Mouse (Mus musculus): ENCODE measurements around the gene Tom1l2.

DNA sequence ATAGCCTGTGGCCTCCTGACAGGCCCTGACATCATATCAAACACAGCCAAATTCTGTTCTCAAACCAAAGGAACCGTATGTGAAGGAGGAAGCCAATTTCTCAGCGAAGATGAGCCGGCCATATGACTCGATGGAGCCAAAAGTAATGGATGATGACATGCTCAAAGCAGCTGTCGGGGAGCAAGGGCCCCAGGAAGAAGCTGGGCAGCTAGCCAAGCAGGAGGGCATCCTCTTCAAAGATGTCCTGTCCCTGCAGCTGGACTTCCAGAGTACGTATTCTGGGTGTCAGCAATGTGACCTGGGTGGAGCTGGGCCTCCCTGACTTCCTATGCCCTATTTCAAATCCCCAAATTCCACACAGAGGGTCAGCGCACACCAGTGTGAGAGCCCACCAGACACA lies 5.8 kb upstream of the Tom1l2 start:
- TF ChIP-seq CTCF (IDR thresholded peaks at IDR 0.05; ENCODE audit: low read depth, low read length): no peak
- no peak for TF ChIP-seq POLR2A (IDR thresholded peaks at IDR 0.05; ENCODE audit: extremely low read depth, insufficient read depth, low read length)
